Mouse (Mus musculus): ENCODE results near the gene Laptm4a. TPM values are rescaled to one million over a fixed set of nuclear protein-coding genes. Genes with fewer than 3 reads are reported as not detected.

Laptm4a gene
- polyA plus RNA-seq, 1 experiment from 2014 or later, result 61.1 TPM

DNA sequence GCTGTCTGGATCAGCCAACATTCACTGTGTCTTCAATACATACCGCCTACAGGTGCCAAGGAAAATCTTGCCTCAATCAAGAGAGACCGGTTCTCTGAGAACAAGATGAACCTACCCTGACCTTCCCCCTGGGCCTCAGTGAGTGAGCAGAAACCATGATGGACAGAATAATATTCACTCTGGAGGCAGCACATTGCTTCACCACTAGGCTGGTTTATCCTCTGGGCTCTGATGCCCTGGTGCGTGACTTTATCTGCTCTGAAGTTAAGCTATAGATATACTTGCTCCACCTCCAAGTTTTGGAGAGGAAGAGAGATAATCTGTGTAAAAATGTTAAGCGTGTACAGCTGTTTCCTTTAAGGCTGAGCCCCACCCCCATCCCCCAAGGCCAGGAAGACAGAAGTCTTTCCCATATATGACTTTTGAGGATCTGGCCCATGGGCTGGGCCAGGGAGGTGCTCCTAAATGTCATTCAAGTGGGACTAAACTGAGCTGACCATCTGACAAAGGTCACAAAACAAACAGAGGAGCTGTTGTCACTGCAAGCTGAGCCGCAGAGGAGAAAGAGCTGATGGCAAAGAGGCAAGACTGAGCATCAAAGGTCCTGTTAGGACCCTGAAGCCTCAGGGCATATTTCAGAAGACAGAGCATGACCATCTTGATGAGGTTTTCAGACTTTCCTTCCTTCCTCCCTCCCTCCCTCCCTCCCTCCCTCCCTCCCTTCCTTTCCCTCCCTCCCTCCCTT lies 20.4 kb upstream of the Laptm4a start:
- Histone ChIP-seq H3K9ac (replicated peaks; ENCODE audit: low read depth, low read length) (no peak overlapping the region), H3K4me3 (ENCODE audit: low read depth, low read length) (no peak overlapping the region), H3K27me3 (ENCODE audit: control insufficient read depth, insufficient read depth, low read length) (no peaks in the 10 kb centered on the region), H3K9me3 (ENCODE audit: control insufficient read depth, low read length) (no peaks in the 10 kb centered on the region), H3K4me2 (ENCODE audit: low read depth, low read length) (no peak overlapping the region), H3K36me3 (ENCODE audit: control insufficient read depth, insufficient read depth, low read length) (no peaks in the 10 kb centered on the region), H3K27ac (ENCODE audit: low read depth, low read length) (no peak overlapping the region), H3K4me1 (ENCODE audit: control insufficient read depth, insufficient read depth, low read length) (no peaks in the 10 kb centered on the region)
- no peak for ATAC-seq (ENCODE audit: low read depth)
- 61% methylated on average over 5 of the region's 5 CpGs for WGBS

DNA sequence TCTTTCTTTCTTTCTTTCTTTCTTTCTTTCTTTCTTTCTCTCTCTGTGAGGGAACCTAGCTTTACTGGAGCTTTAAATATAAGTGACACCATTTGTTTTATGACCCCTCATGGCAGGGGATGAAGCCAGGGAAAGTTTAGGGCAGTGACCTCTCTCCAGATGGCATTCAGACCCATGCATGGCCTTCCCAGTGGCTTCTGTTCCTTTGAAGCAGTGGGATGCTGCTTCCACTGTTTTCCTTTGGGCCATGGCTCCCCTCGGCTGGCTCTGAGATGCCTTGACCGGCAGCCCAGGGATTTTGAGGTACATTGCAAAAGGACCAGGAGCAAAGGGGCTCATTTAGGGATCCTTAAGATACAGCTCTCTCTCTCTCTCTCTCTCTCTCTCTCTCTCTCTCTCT lies 19.5 kb upstream of the Laptm4a start:
- H3K4me2 ChIP-seq (ENCODE audit: low read depth, low read length), result no peak overlapping the region
- H3K27ac ChIP-seq (ENCODE audit: low read depth, low read length), result no peak overlapping the region
- no peak overlapping the region for H3K4me3 ChIP-seq (ENCODE audit: low read depth, low read length)
- WGBS, result 3% methylated on average over 2 of the region's 2 CpGs
- ATAC-seq (ENCODE audit: low read depth), result no peak
- no peaks in the 10 kb centered on the region for H3K36me3 ChIP-seq (ENCODE audit: control insufficient read depth, insufficient read depth, low read length)
- H3K27me3 ChIP-seq (ENCODE audit: control insufficient read depth, insufficient read depth, low read length), result no peaks in the 10 kb centered on the region
- no peak overlapping the region for H3K9ac ChIP-seq (replicated peaks; ENCODE audit: low read depth, low read length)
- no peaks in the 10 kb centered on the region for H3K4me1 ChIP-seq (ENCODE audit: control insufficient read depth, insufficient read depth, low read length)
- no peaks in the 10 kb centered on the region for H3K9me3 ChIP-seq (ENCODE audit: control insufficient read depth, low read length)

DNA sequence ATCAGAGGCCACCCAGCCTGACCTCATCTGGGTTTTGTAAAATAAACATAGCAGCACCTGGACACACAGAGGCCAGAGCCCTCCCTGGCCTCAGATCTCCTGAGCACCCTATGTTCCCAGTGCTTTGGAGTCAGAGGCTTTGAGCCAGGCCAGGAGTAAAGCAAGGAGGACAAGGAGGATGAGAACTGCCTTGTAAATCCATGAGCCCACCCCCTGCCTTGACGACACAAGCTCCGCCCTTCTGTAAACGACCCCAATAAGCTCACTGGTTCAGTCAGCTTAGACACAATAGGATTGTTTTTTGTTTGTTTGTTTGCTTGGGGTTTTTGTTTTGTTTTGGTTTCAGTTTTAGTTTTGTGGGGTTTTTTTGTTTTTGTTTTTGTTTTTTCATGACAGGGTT lies 19.0 kb upstream of the Laptm4a start:
- WGBS, result 22% methylated on average over 3 of the region's 3 CpGs
- Histone ChIP-seq H3K27ac (ENCODE audit: low read depth, low read length) (no peak overlapping the region), H3K9ac (replicated peaks; ENCODE audit: low read depth, low read length) (no peak overlapping the region), H3K27me3 (ENCODE audit: control insufficient read depth, insufficient read depth, low read length) (no peaks in the 10 kb centered on the region), H3K36me3 (ENCODE audit: control insufficient read depth, insufficient read depth, low read length) (no peaks in the 10 kb centered on the region), H3K4me2 (ENCODE audit: low read depth, low read length) (no peak overlapping the region), H3K4me3 (ENCODE audit: low read depth, low read length) (no peak overlapping the region), H3K4me1 (ENCODE audit: control insufficient read depth, insufficient read depth, low read length) (no peaks in the 10 kb centered on the region), H3K9me3 (ENCODE audit: control insufficient read depth, low read length) (no peaks in the 10 kb centered on the region)
- no peak for ATAC-seq (ENCODE audit: low read depth)

DNA sequence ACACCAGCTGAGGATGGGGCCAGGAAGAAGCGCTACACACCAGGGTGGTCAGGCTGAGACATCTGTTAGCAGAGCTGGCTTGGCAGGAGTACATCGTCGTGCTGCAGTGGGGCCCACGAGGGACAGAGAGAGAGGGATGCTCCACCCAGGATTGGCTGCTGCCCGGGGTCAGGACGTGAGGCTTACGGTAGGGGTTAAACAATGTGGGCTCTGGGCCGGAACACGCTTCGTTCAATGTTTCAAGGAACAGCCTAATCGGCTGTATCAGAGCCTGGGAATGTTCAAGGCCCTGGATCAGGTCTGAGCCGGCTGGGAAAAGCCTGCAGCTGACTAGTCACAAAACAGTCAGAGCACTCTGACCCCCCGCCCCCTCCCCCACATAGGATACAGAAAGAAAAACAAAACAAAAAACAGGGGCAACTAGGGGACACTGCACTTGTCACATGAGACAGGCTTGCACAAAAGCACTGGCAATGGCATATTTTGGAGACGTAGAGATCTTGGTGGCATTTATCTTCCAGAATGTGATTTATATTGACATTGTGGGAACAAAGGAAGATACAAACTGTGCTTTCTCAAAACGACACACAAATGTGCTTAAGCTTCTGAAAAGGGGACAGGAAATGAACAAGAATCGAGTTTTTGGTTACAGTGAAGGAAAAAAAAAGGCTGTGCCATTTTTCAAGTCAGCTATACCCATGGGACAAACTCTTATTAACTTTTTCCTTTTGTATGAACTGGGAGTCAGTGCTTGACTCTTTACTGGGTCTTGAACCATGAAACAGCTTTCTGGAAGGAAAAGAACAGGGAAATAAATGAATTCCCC lies 8.4 kb upstream of the Laptm4a start:
- Histone ChIP-seq H3K9me3 (ENCODE audit: control insufficient read depth, low read length) (no peaks in the 10 kb centered on the region), H3K27me3 (ENCODE audit: control insufficient read depth, insufficient read depth, low read length) (no peaks in the 10 kb centered on the region), H3K4me3 (ENCODE audit: low read depth, low read length) (no peak overlapping the region), H3K27ac (ENCODE audit: low read depth, low read length) (peak overlapping the region; percentile 13), H3K36me3 (ENCODE audit: control insufficient read depth, insufficient read depth, low read length) (no peaks in the 10 kb centered on the region), H3K9ac (replicated peaks; ENCODE audit: low read depth, low read length) (no peak overlapping the region), H3K4me1 (ENCODE audit: control insufficient read depth, insufficient read depth, low read length) (peaks cover 6% of the 10 kb centered on the region; the same call in 1 of the 2 replicates), H3K4me2 (ENCODE audit: low read depth, low read length) (no peak overlapping the region)
- peak; percentile 74 for ATAC-seq (ENCODE audit: low read depth)
- 4% methylated on average over 16 of the region's 16 CpGs for WGBS

DNA sequence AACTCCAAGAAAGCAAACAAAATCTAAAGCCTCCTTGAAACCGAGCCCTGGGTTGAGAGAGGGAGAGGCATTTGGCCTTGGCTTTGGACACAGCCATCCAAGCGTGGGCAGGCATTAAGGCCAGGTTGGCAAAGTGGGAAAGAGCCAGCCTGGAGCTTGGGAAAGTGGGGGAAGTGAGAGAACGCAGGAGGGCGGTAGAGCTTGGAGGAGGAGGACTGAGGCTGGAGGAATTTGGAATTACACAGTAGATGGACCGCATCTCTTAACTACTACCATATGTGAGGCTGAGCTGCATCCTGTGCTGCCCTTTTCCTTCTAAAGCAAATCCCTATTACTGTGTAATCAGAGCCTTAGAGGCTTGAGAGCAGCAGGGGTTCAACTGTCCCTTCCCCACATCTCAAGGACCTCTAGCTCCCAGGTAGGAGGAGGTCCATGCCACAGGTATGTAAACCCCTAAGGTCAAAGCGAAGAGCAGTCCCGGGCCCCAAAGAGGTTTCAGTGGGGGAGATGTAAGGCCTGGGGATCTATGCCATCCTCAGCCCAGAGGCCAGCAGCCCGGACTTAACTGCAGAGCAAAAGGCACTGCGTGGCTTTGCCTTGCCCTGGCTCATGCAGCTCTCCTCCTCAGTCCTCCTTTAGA lies 7.6 kb upstream of the Laptm4a start:
- Histone ChIP-seq H3K9me3 (ENCODE audit: control insufficient read depth, low read length) (no peaks in the 10 kb centered on the region), H3K4me1 (ENCODE audit: control insufficient read depth, insufficient read depth, low read length) (peaks cover 6% of the 10 kb centered on the region; the same call in 1 of the 2 replicates), H3K36me3 (ENCODE audit: control insufficient read depth, insufficient read depth, low read length) (no peaks in the 10 kb centered on the region), H3K27me3 (ENCODE audit: control insufficient read depth, insufficient read depth, low read length) (no peaks in the 10 kb centered on the region), H3K27ac (ENCODE audit: low read depth, low read length) (peak overlapping the region; percentile 13; the same call in 1 of the 2 replicates), H3K4me3 (ENCODE audit: low read depth, low read length) (no peak overlapping the region), H3K4me2 (ENCODE audit: low read depth, low read length) (no peak overlapping the region), H3K9ac (replicated peaks; ENCODE audit: low read depth, low read length) (no peak overlapping the region)
- no peak for ATAC-seq (ENCODE audit: low read depth)
- 58% methylated on average over 9 of the region's 9 CpGs for WGBS

DNA sequence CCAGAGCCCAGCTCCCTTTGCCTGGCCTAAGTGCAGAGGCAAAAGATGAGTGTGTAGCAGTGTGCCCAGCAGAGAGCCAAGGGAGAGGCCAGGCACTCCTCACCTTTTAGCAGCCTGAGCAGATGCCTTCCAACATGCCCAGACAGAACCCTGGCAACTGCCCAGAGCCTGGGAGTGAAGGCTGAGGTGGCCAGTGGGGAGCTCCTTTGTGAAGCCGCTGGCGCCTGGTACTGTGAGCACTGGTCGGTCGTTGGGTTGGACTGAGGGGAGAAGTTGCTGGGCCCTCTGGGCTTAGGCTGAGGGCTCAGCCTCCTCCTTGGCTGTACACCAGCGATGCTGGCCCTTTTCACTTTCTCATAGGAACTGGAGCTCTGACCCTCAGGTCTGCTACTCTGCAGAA lies 5.1 kb upstream of the Laptm4a start:
- Histone ChIP-seq H3K4me3 (ENCODE audit: low read depth, low read length) (no peak overlapping the region), H3K27me3 (ENCODE audit: control insufficient read depth, insufficient read depth, low read length) (no peaks in the 10 kb centered on the region), H3K4me1 (ENCODE audit: control insufficient read depth, insufficient read depth, low read length) (peaks cover 9% of the 10 kb centered on the region; the same call in 1 of the 2 replicates), H3K4me2 (ENCODE audit: low read depth, low read length) (no peak overlapping the region), H3K36me3 (ENCODE audit: control insufficient read depth, insufficient read depth, low read length) (no peaks in the 10 kb centered on the region), H3K9ac (replicated peaks; ENCODE audit: low read depth, low read length) (no peak overlapping the region), H3K27ac (ENCODE audit: low read depth, low read length) (0 out of 2 replicates have a peak overlapping the region, but pooled peaks have one; percentile 35), H3K9me3 (ENCODE audit: control insufficient read depth, low read length) (no peaks in the 10 kb centered on the region)
- ATAC-seq (ENCODE audit: low read depth), result peak; percentile 53
- WGBS, result 41% methylated on average over 5 of the region's 5 CpGs

DNA sequence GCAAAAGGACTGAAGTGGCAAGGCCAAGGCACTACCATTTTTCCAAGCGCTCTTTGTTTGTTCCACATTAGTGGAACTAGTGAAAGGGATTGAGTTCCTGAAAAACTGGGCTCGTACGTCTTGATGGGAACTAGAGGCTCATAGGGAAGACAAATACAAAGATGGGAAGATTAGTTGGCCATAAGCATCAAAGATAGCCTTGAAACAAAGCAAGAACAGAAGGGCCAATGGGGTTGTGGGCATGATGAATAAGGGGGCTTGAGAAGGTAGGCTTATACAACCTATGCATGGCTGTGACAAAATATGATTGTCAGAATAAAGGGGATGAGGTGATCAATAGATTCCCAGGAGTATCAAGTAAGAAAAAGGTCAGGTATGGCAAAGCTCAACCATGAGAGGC lies 2.2 kb upstream of the Laptm4a start:
- Histone ChIP-seq H3K4me1 (ENCODE audit: control insufficient read depth, insufficient read depth, low read length) (peaks cover 18% of the 10 kb centered on the region), H3K9me3 (ENCODE audit: control insufficient read depth, low read length) (no peaks in the 10 kb centered on the region), H3K27me3 (ENCODE audit: control insufficient read depth, insufficient read depth, low read length) (no peaks in the 10 kb centered on the region), H3K4me2 (ENCODE audit: low read depth, low read length) (no peak overlapping the region), H3K9ac (replicated peaks; ENCODE audit: low read depth, low read length) (no peak overlapping the region), H3K4me3 (ENCODE audit: low read depth, low read length) (no peak overlapping the region), H3K27ac (ENCODE audit: low read depth, low read length) (no peak overlapping the region), H3K36me3 (ENCODE audit: control insufficient read depth, insufficient read depth, low read length) (no peaks in the 10 kb centered on the region)
- ATAC-seq (ENCODE audit: low read depth), result no peak
- 99% methylated on average over 3 of the region's 3 CpGs for WGBS

DNA sequence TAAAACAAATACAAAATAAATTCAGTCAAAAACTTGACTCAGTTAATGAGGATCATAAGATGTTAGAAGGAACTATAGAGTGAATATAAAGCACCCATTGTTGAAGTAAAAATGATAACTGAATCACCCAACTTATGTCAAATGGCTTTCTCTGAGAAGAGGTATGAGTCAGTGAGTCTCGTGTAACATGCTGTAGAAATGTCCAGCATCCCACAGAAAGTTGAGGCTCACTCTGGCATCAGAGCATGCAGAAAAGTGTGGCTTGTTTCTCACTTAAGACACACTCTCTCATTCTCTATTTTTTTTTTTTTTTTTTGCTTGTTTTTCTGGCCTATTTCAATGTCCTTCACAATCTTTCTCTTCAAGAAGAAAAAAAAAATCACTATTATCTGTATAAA lies 469 bp upstream of the Laptm4a start:
- peak overlapping the region; percentile 88 for H3K27ac ChIP-seq (ENCODE audit: low read depth, low read length)
- peaks cover 22% of the 10 kb centered on the region for H3K4me1 ChIP-seq (ENCODE audit: control insufficient read depth, insufficient read depth, low read length)
- no peak for ATAC-seq (ENCODE audit: low read depth)
- H3K4me2 ChIP-seq (ENCODE audit: low read depth, low read length), result peak overlapping the region; percentile 36
- H3K9ac ChIP-seq (replicated peaks; ENCODE audit: low read depth, low read length), result peak overlapping the region; percentile 89
- H3K9me3 ChIP-seq (ENCODE audit: control insufficient read depth, low read length), result no peaks in the 10 kb centered on the region
- no peaks in the 10 kb centered on the region for H3K36me3 ChIP-seq (ENCODE audit: control insufficient read depth, insufficient read depth, low read length)
- H3K27me3 ChIP-seq (ENCODE audit: control insufficient read depth, insufficient read depth, low read length), result no peaks in the 10 kb centered on the region
- peak overlapping the region; percentile 81 for H3K4me3 ChIP-seq (ENCODE audit: low read depth, low read length)
- 34% methylated on average over 1 of the region's 1 CpGs for WGBS
